Mouse (Mus musculus) liver, adult 2 months (tissue): ENCODE measurements around the gene Dock6.

Experiments used
- CTCF ChIP-seq: fragments of 200-500 bp; IDR thresholded peaks from 2 replicates; pipeline ENCODE4 v1.5.1; 2011; ENCODE audit warnings: low read depth, low read length, control low read depth
- POLR2A ChIP-seq: fragments of 200-500 bp; IDR thresholded peaks from 2 replicates; pipeline ENCODE4 v1.6.1; 2011; ENCODE audit warnings: low read length, control low read depth; ENCODE audit not compliant: insufficient read depth; ENCODE audit errors: extremely low read depth

DNA sequence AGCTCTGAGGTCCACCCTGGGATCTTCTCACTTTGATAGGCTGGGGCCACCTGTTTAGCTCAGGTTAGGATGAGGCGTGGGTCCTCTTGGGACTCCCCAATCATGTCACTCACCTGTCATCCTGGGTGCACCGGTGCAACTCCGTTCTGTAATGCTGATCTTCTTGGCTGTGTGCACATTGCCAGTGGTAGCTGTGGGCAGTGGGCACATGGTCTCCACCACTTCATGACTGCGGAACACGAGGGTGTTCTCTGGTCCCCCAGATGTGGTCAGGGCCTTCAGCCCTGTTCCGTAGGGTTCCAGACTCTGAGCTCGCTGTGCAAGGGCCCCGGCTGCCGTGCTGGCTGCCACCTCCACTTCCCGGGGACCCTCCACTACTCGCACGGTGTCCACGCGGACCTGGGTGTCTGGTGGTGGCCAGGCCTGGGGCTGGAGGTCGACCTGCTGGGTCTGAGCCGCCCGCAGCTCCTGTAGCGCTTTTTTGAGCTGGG, 58.0 kb downstream of the Dock6 start:
- TF ChIP-seq CTCF: no peak
- TF ChIP-seq POLR2A: no peak
